Mouse (Mus musculus) hindbrain, embryonic 10.5 days (tissue): ENCODE results near the gene Sfswap. TPM values are rescaled to one million over a fixed set of nuclear protein-coding genes. Genes with fewer than 3 reads are reported as not detected.
"Not testable (repeated sequence)": the region's sequence is repeated elsewhere in the genome, so short reads cannot be mapped to it uniquely, and the experiment has no call there.

Source experiments
- DNase-seq: peaks from one replicate; pipeline ENCODE4 v3.0.0-alpha.2; 2017; ENCODE audit warnings: low spot score
- H3K27ac ChIP-seq: fragments of 300-500 bp; sonication (generic); 2 replicates; pipeline ENCODE4 v1.5.1; 2016; ENCODE audit warnings: mild to moderate bottlenecking, moderate library complexity
- H3K27me3 ChIP-seq: fragments of 300-500 bp; sonication (generic); 2 replicates; pipeline ENCODE4 v1.6.1; 2016; ENCODE audit warnings: mild to moderate bottlenecking; ENCODE audit not compliant: poor library complexity, insufficient read depth, severe bottlenecking
- H3K36me3 ChIP-seq: fragments of 300-500 bp; sonication (generic); 2 replicates; pipeline ENCODE4 v1.6.1; 2016; ENCODE audit warnings: mild to moderate bottlenecking, moderate library complexity
- H3K4me1 ChIP-seq: fragments of 300-500 bp; sonication (generic); replicated peaks from 2 replicates; pipeline ENCODE4 v1.6.1; 2016; ENCODE audit warnings: mild to moderate bottlenecking
- H3K4me3 ChIP-seq: fragments of 300-500 bp; sonication (generic); 2 replicates; pipeline ENCODE4 v1.5.1; 2016; ENCODE audit warnings: mild to moderate bottlenecking, moderate library complexity
- H3K9me3 ChIP-seq: fragments of 300-500 bp; sonication (generic); 2 replicates; pipeline ENCODE4 v1.6.1; 2016; ENCODE audit warnings: mild to moderate bottlenecking, moderate library complexity
- WGBS: fragments of 180-500 bp; shearing (Covaris S2); methylation state at CpG from one replicate; pipeline ENCODE4 v1.1.7; 2016; 5-methylcytosine and 5-hydroxymethylcytosine counted together
- polyA plus RNA-seq: library from polyadenylated mRNA; unstranded; fragments of >200 nt; fragmentation: Nextera tagmentation; extraction: Ambion mirVana; gene quantifications from 2 replicates; pipeline ENCODE4 v1.2.1, GENCODE M21; 2016

Gene Sfswap
- 39.8 and 46.3 TPM in 2 replicates for polyA plus RNA-seq

GRCm38 (mm10) chr5:129500722-129501634, at the start of gene Sfswap:
TSS of gene Sfswap (plus strand) at chr5:129501221.
- Histone ChIP-seq H3K9me3 (no peaks in the 10 kb centered on the region), H3K27me3 (no peaks in the 10 kb centered on the region), H3K4me3 (peak within 1 kb of the TSS; percentile 93), H3K27ac (peak within 1 kb of the TSS; percentile 96), H3K36me3 (peaks cover 30% of the 10 kb centered on the region), H3K4me1 (peaks cover 21% of the 10 kb centered on the region)
- DNase-seq, result peak; percentile 84
- under 1% methylated on average over 66 of the region's 66 CpGs for WGBS

GRCm38 (mm10) chr5:129452561-129452960, 48.5 kb upstream of the Sfswap start:
- no peaks in the 10 kb centered on the region for H3K27me3 ChIP-seq
- no peaks in the 10 kb centered on the region for H3K36me3 ChIP-seq
- H3K27ac ChIP-seq, result no peak overlapping the region
- no peaks in the 10 kb centered on the region for H3K9me3 ChIP-seq
- H3K4me1 ChIP-seq, result peaks cover 64% of the 10 kb centered on the region
- WGBS, result 35% methylated on average over 3 of the region's 3 CpGs
- peak; percentile 15 for DNase-seq
- H3K4me3 ChIP-seq, result no peak overlapping the region

GRCm38 (mm10) chr5:129454802-129455528, 46.1 kb upstream of the Sfswap start:
- DNase-seq, result peak; percentile 72
- peak overlapping the region; percentile 71 for H3K27ac ChIP-seq
- no peaks in the 10 kb centered on the region for H3K36me3 ChIP-seq
- H3K27me3 ChIP-seq, result no peaks in the 10 kb centered on the region
- H3K4me1 ChIP-seq, result peaks cover 88% of the 10 kb centered on the region
- H3K9me3 ChIP-seq, result no peaks in the 10 kb centered on the region
- WGBS, result 21% methylated on average over 13 of the region's 13 CpGs
- peak overlapping the region; percentile 26 for H3K4me3 ChIP-seq

- Histone ChIP-seq H3K27me3 (no peaks in the 10 kb centered on the region), H3K4me1 (peaks cover 90% of the 10 kb centered on the region), H3K36me3 (no peaks in the 10 kb centered on the region), H3K9me3 (no peaks in the 10 kb centered on the region), H3K27ac (peak overlapping the region; percentile 71), H3K4me3 (peak overlapping the region; percentile 20; the same call in 1 of the 2 replicates)
- WGBS, result 33% methylated on average over 2 of the region's 2 CpGs
- no peak for DNase-seq
Measured at GRCm38 (mm10) chr5:129455529-129455896, 45.5 kb upstream of the Sfswap start.

GRCm38 (mm10) chr5:129456579-129457140, 44.4 kb upstream of the Sfswap start:
- WGBS, result 42% methylated on average over 9 of the region's 9 CpGs
- peak overlapping the region; percentile 26; the same call in 1 of the 2 replicates for H3K27ac ChIP-seq
- H3K4me3 ChIP-seq, result no peak overlapping the region
- H3K4me1 ChIP-seq, result peaks cover 90% of the 10 kb centered on the region
- H3K36me3 ChIP-seq, result no peaks in the 10 kb centered on the region
- H3K9me3 ChIP-seq, result no peaks in the 10 kb centered on the region
- no peaks in the 10 kb centered on the region for H3K27me3 ChIP-seq
- no peak for DNase-seq

- Histone ChIP-seq H3K4me1 (peaks cover 78% of the 10 kb centered on the region), H3K9me3 (no peaks in the 10 kb centered on the region), H3K36me3 (no peaks in the 10 kb centered on the region), H3K4me3 (no peak overlapping the region), H3K27ac (peak overlapping the region; percentile 46), H3K27me3 (no peaks in the 10 kb centered on the region)
- WGBS, result 60% methylated on average over 7 of the region's 7 CpGs
- no peak for DNase-seq
Measured at GRCm38 (mm10) chr5:129458109-129458508, 42.9 kb upstream of the Sfswap start.

- H3K36me3 ChIP-seq, result no peaks in the 10 kb centered on the region
- H3K9me3 ChIP-seq, result no peaks in the 10 kb centered on the region
- H3K4me3 ChIP-seq, result no peak overlapping the region
- 56% methylated on average over 3 of the region's 3 CpGs for WGBS
- DNase-seq, result no peak
- H3K27me3 ChIP-seq, result no peaks in the 10 kb centered on the region
- no peak overlapping the region for H3K27ac ChIP-seq
- H3K4me1 ChIP-seq, result peaks cover 74% of the 10 kb centered on the region
Measured at GRCm38 (mm10) chr5:129458541-129458940, 42.5 kb upstream of the Sfswap start.

GRCm38 (mm10) chr5:129460798-129461476, 40.1 kb upstream of the Sfswap start:
- Histone ChIP-seq H3K4me3 (no peak overlapping the region), H3K36me3 (no peaks in the 10 kb centered on the region), H3K27me3 (no peaks in the 10 kb centered on the region), H3K9me3 (no peaks in the 10 kb centered on the region), H3K27ac (peak overlapping the region; percentile 67), H3K4me1 (peaks cover 52% of the 10 kb centered on the region)
- DNase-seq, result no peak
- WGBS, result 65% methylated on average over 11 of the region's 11 CpGs

GRCm38 (mm10) chr5:129463648-129464047, 37.4 kb upstream of the Sfswap start:
- WGBS, result 70% methylated on average over 9 of the region's 9 CpGs
- H3K4me1 ChIP-seq, result peaks cover 25% of the 10 kb centered on the region
- H3K27me3 ChIP-seq, H3K4me3 ChIP-seq, H3K9me3 ChIP-seq, DNase-seq, H3K27ac ChIP-seq, H3K36me3 ChIP-seq: not testable (repeated sequence)

GRCm38 (mm10) chr5:129465788-129466187, 35.2 kb upstream of the Sfswap start:
- DNase-seq, result no peak
- Histone ChIP-seq H3K9me3 (no peaks in the 10 kb centered on the region), H3K4me1 (peaks cover 11% of the 10 kb centered on the region), H3K27me3 (no peaks in the 10 kb centered on the region), H3K27ac (no peak overlapping the region), H3K4me3 (no peak overlapping the region), H3K36me3 (no peaks in the 10 kb centered on the region)
- 78% methylated on average over 2 of the region's 2 CpGs for WGBS

- Histone ChIP-seq H3K4me3 (no peak overlapping the region), H3K4me1 (peaks cover 14% of the 10 kb centered on the region), H3K9me3 (no peaks in the 10 kb centered on the region), H3K36me3 (no peaks in the 10 kb centered on the region), H3K27ac (0 out of 2 replicates have a peak overlapping the region, but pooled peaks have one; percentile 18), H3K27me3 (no peaks in the 10 kb centered on the region)
- 67% methylated on average over 3 of the region's 3 CpGs for WGBS
- DNase-seq, result no peak
Measured at GRCm38 (mm10) chr5:129475532-129476045, 25.4 kb upstream of the Sfswap start.

- 46% methylated on average over 10 of the region's 10 CpGs for WGBS
- H3K9me3 ChIP-seq, result no peaks in the 10 kb centered on the region
- H3K36me3 ChIP-seq, result no peaks in the 10 kb centered on the region
- DNase-seq, result no peak
- no peak overlapping the region for H3K4me3 ChIP-seq
- no peak overlapping the region for H3K27ac ChIP-seq
- H3K27me3 ChIP-seq, result no peaks in the 10 kb centered on the region
- peaks cover 3% of the 10 kb centered on the region; the same call in 1 of the 2 replicates for H3K4me1 ChIP-seq
Measured at GRCm38 (mm10) chr5:129489879-129490278, 11.1 kb upstream of the Sfswap start.
